29 mouse cellular contexts compared by ENCODE assay signal in the genomic region with DNA sequence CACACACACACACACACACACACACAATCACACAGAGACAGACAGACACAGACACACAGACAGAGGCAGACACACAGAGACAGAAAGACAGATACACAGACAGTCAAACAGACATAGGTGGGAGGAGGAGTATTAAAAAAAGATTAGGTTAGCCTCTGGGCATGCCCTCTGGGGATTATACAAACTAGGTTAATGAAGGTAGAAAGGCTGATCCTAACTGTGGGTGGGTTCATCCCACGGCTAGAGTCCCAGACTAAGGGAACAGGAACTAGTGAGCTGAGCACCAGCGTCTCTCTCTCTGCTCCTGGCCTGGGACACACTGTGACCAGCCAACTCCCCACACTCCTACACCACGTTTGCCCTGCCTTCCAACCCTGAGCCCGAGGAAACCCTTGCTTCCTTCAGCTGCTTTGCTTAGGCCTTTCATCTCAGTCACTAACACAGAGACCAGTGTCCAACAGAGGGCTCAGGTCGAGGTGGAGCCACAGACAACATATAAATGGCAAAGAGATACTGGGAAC. TPM values are rescaled to one million over a fixed set of nuclear protein-coding genes. Genes with fewer than 3 reads are reported as not detected.
DNase-seq lines count a peak whose midpoint lies in the region; ATAC-seq lines count a peak whose summit lies in the region.
"Had no signal": no experiment of that assay in that cellular context is flagged by ENCODE, and none has a peak within 500 bp of the region (broad histone marks: within the 10 kb centered on the region; RNA-seq: fewer than 3 reads in every experiment).

No protein-coding gene starts in this region.

- WGBS in heart, embryonic 12.5 days: 45% methylated on average over 5 of the region's 5 CpGs
- WGBS in midbrain, embryonic 11.5 days: 48% methylated on average over 5 of the region's 5 CpGs
- WGBS in midbrain, embryonic 14.5 days: 45% methylated on average over 5 of the region's 5 CpGs

- peaks cover 26% of the 10 kb centered on the region for H3K4me1 ChIP-seq in heart, embryonic 12.5 days (replicated peaks)
- H3K4me1 ChIP-seq in midbrain, embryonic 11.5 days (ENCODE audit: control insufficient read depth, insufficient read depth, low read length): no peaks in the 10 kb centered on the region
- H3K4me1 ChIP-seq in midbrain, embryonic 14.5 days (ENCODE audit: control insufficient read depth, insufficient read depth, low read length): no peaks in the 10 kb centered on the region
- peaks cover 38% of the 10 kb centered on the region for H3K4me1 ChIP-seq in brown adipose tissue, adult 24 weeks (ENCODE audit: control insufficient read depth, insufficient read depth, insufficient read length, low read length)
- H3K4me1 ChIP-seq: embryonic facial prominence, embryonic 12.5 days had no signal

- H3K4me3 ChIP-seq in heart, embryonic 12.5 days: no peak overlapping the region
- H3K4me3 ChIP-seq in midbrain, embryonic 11.5 days (ENCODE audit: low read depth, low read length): no peak overlapping the region
- H3K4me3 ChIP-seq in midbrain, embryonic 14.5 days (replicated peaks; ENCODE audit: low read depth, low read length): no peak overlapping the region
- H3K4me3 ChIP-seq in brown adipose tissue, adult 24 weeks (ENCODE audit: insufficient read depth, low read depth, low read length): no peak overlapping the region
- H3K4me3 ChIP-seq: embryonic facial prominence, embryonic 12.5 days; embryonic facial prominence, embryonic 15.5 days; heart, embryonic 15.5 days; hindbrain, embryonic 10.5 days had no signal

- intact Hi-C loops in left cerebral cortex, postnatal 25 days (cut with DNase I): no loop called here

- H3K27ac ChIP-seq in heart, embryonic 12.5 days (ENCODE audit: poor library complexity, severe bottlenecking): no peak overlapping the region
- H3K27ac ChIP-seq in midbrain, embryonic 11.5 days (ENCODE audit: low read depth, low read length): no peak overlapping the region
- no peak overlapping the region for H3K27ac ChIP-seq in midbrain, embryonic 14.5 days (replicated peaks; ENCODE audit: low read depth, low read length)
- H3K27ac ChIP-seq in brown adipose tissue, adult 24 weeks (replicated peaks; ENCODE audit: low read depth, low read length): peak overlapping the region; percentile 23; the same call in 1 of the 2 replicates
- H3K27ac ChIP-seq: embryonic facial prominence, embryonic 12.5 days; embryonic facial prominence, embryonic 15.5 days; heart, embryonic 15.5 days; hindbrain, embryonic 10.5 days; hindbrain, embryonic 14.5 days; hindbrain, postnatal 0 days had no signal

- H3K9me3 ChIP-seq in heart, embryonic 12.5 days (replicated peaks): no peaks in the 10 kb centered on the region
- H3K9me3 ChIP-seq in midbrain, embryonic 11.5 days (ENCODE audit: control insufficient read depth, low read length): no peaks in the 10 kb centered on the region
- no peaks in the 10 kb centered on the region for H3K9me3 ChIP-seq in midbrain, embryonic 14.5 days (ENCODE audit: control insufficient read depth, low read length)
- H3K9me3 ChIP-seq: embryonic facial prominence, embryonic 12.5 days; embryonic facial prominence, embryonic 15.5 days; G1E; heart, embryonic 15.5 days; hindbrain, embryonic 10.5 days had no signal

- H3K9ac ChIP-seq in heart, embryonic 12.5 days: no peak overlapping the region
- H3K9ac ChIP-seq in midbrain, embryonic 11.5 days (ENCODE audit: low read length): no peak overlapping the region
- no peak overlapping the region for H3K9ac ChIP-seq in midbrain, embryonic 14.5 days (replicated peaks; ENCODE audit: low read length)
- H3K9ac ChIP-seq: embryonic facial prominence, embryonic 12.5 days; embryonic facial prominence, embryonic 15.5 days; forebrain, postnatal 0 days; heart, embryonic 15.5 days; hindbrain, embryonic 14.5 days had no signal

- H3K36me3 ChIP-seq in heart, embryonic 12.5 days: no peaks in the 10 kb centered on the region
- no peaks in the 10 kb centered on the region for H3K36me3 ChIP-seq in midbrain, embryonic 11.5 days (ENCODE audit: control insufficient read depth, insufficient read depth, low read length)
- H3K36me3 ChIP-seq in midbrain, embryonic 14.5 days (ENCODE audit: control insufficient read depth, insufficient read depth, low read length): 0 out of 2 replicates have a peak, but pooled peaks cover 5% of the 10 kb centered on the region
- H3K36me3 ChIP-seq: embryonic facial prominence, embryonic 12.5 days; G1E; heart, embryonic 15.5 days had no signal

- H3K27me3 ChIP-seq in heart, embryonic 12.5 days (replicated peaks): no peaks in the 10 kb centered on the region
- H3K27me3 ChIP-seq in midbrain, embryonic 11.5 days (ENCODE audit: control insufficient read depth, insufficient read depth, low read length): no peaks in the 10 kb centered on the region
- no peaks in the 10 kb centered on the region for H3K27me3 ChIP-seq in midbrain, embryonic 14.5 days (ENCODE audit: control insufficient read depth, insufficient read depth, low read length)
- H3K27me3 ChIP-seq: CH12.LX; embryonic facial prominence, embryonic 12.5 days; embryonic facial prominence, embryonic 15.5 days; heart, embryonic 15.5 days; Patski had no signal

- ATAC-seq in heart, embryonic 12.5 days (ENCODE audit: insufficient number of reproducible peaks, low FRiP score): no peak
- no peak for ATAC-seq in midbrain, embryonic 11.5 days (ENCODE audit: low FRiP score)
- ATAC-seq in midbrain, embryonic 14.5 days (ENCODE audit: low FRiP score, low TSS enrichment): no peak
- ATAC-seq: forebrain, embryonic 14.5 days; forebrain, postnatal 0 days; hindbrain, postnatal 0 days; inflammation-experienced regulatory T-cells, adult 6 months; Patski had no signal

- no peak overlapping the region for H3K4me2 ChIP-seq in heart, embryonic 12.5 days
- H3K4me2 ChIP-seq in midbrain, embryonic 11.5 days: no peak overlapping the region
- no peak overlapping the region for H3K4me2 ChIP-seq in midbrain, embryonic 14.5 days (ENCODE audit: low read length)
- H3K4me2 ChIP-seq: embryonic facial prominence, embryonic 12.5 days; heart, embryonic 11.5 days; heart, embryonic 15.5 days; hindbrain, embryonic 14.5 days had no signal

- peak; percentile 84 for DNase-seq in heart, adult 11 months
- peak; percentile 53 for DNase-seq in midbrain, embryonic 11.5 days (ENCODE audit: low spot score, missing footprints)
- no peak for DNase-seq in midbrain, embryonic 14.5 days
- no peak for DNase-seq in left cerebral cortex, postnatal 25 days (ENCODE audit: low spot score in 2 of 2)
- DNase-seq: adrenal gland, postnatal 10 days; adrenal gland, postnatal 36 days; B cell, adult 2 months; cerebellum, adult 11 months; cerebellum, adult 2 months; cerebellum, adult 9-11 months; cerebellum, postnatal 25 days; forebrain, postnatal 0 days; gastrocnemius, postnatal 25 days; heart, postnatal 10 days; heart, postnatal 36 days had no signal

RNA-seq across cellular contexts. Expression of a gene that starts 41.5 kb away (rescaled TPM):
- polyA plus RNA-seq in heart, embryonic 12.5 days (2016; fragmentation: Nextera tagmentation; extraction: Ambion mirVana): 46.1 and 48.7 TPM in 2 replicates
- polyA plus RNA-seq in midbrain, embryonic 11.5 days (2014; fragmentation: Nextera tagmentation; extraction: Ambion mirVana): 37.8 and 46.3 TPM in 2 replicates
- polyA plus RNA-seq in midbrain, embryonic 14.5 days (2014; fragmentation: Nextera tagmentation; extraction: Ambion mirVana): 61.4 and 68.0 TPM in 2 replicates
- 311 and 438 TPM in 2 replicates for polyA plus RNA-seq in brown adipose tissue, adult 24 weeks (2012; ENCODE audit: insufficient read depth, insufficient read length, missing spikeins)
- 100 to 1,000 TPM; 258 to 277 TPM for total RNA-seq in left cerebral cortex, postnatal 25 days (2021)

Comparison
In these comparisons a context has a peak if more than half of its experiments do, and no peak if none do; other contexts are left out.
1. DNase-seq: peak in heart, adult 11 months (single experiment) and midbrain, embryonic 11.5 days (single experiment); none in midbrain, embryonic 14.5 days (single experiment) and left cerebral cortex, postnatal 25 days (0 of 2).